In the genomic region with DNA sequence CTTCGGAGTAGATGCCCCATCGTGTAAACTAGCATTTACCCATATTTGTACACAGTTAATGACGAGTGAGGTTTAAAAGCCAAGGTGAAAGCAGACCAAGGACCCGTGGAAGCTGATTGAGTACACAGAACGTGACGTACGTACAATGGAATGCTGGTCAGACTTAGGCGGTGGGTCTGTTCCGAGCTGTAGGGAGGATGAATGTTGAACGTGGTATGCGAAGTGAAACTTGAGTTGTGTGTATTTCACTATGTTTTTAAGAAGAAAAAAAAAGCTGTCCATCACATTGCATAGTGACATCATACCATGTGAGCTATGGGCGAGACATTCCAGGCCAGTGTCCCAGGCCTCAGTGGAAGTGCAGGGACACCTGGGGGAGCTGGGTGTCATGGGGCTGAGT, we compare ENCODE assay signal across 20 mouse cellular contexts. TPM values are rescaled to one million over a fixed set of nuclear protein-coding genes. Genes with fewer than 3 reads are reported as not detected.
DNase-seq lines count a peak whose midpoint lies in the region; ATAC-seq and TF ChIP-seq lines count a peak whose summit lies in the region.
"Had no signal": no experiment of that assay in that cellular context is flagged by ENCODE, and none has a peak within 500 bp of the region (broad histone marks: within the 10 kb centered on the region; RNA-seq: fewer than 3 reads in every experiment).

No protein-coding gene starts in this region.

- WGBS in embryonic facial prominence, embryonic 14.5 days: 68% methylated on average over 12 of the region's 12 CpGs
- 84% methylated on average over 12 of the region's 12 CpGs for WGBS in embryonic facial prominence, embryonic 10.5 days
- WGBS in kidney, postnatal 0 days: 50% methylated on average over 12 of the region's 12 CpGs
- WGBS in stomach, embryonic 16.5 days: 60% methylated on average over 12 of the region's 12 CpGs

- TF ChIP-seq POLR2A in embryonic fibroblast, embryonic 13.5 days (IDR thresholded peaks at IDR 0.05; ENCODE audit: low read depth, low read length): no peak

- DNase-seq in embryonic facial prominence, embryonic 14.5 days (ENCODE audit: low spot score): peak; percentile 58
- no peak for DNase-seq in embryonic facial prominence, embryonic 10.5 days (ENCODE audit: low spot score)
- DNase-seq in kidney, postnatal 0 days (ENCODE audit: low spot score): peak; percentile 56
- no peak for DNase-seq in kidney, postnatal 14 days
- DNase-seq in frontal cortex, adult 2 months (ENCODE audit: extremely low spot score in 1 of 2, low spot score in 1 of 2): no peak
- DNase-seq: adrenal gland, postnatal 25 days; cerebellum, adult 11-12 months; gastrocnemius, postnatal 25 days; heart, adult 2 months; liver, postnatal 0 days; retina, postnatal 1 day had no signal

- H3K9ac ChIP-seq in embryonic facial prominence, embryonic 14.5 days (ENCODE audit: low read depth, low read length): no peak overlapping the region
- no peak overlapping the region for H3K9ac ChIP-seq in kidney, postnatal 0 days (ENCODE audit: low read depth, low read length)
- no peak overlapping the region for H3K9ac ChIP-seq in stomach, embryonic 16.5 days (ENCODE audit: low read length)
- H3K9ac ChIP-seq: forebrain, embryonic 13.5 days; hindbrain, embryonic 12.5 days; liver, postnatal 0 days; midbrain, embryonic 15.5 days had no signal

- H3K4me1 ChIP-seq in embryonic facial prominence, embryonic 14.5 days (ENCODE audit: control insufficient read depth, insufficient read depth, low read length): peaks cover 31% of the 10 kb centered on the region
- peaks cover 84% of the 10 kb centered on the region for H3K4me1 ChIP-seq in embryonic facial prominence, embryonic 10.5 days
- peaks cover 51% of the 10 kb centered on the region for H3K4me1 ChIP-seq in kidney, postnatal 0 days (replicated peaks; ENCODE audit: insufficient read depth, low read length)
- peaks cover 45% of the 10 kb centered on the region for H3K4me1 ChIP-seq in embryonic fibroblast, embryonic 13.5 days (ENCODE audit: control insufficient read depth, insufficient read depth, low read length)
- peaks cover 30% of the 10 kb centered on the region for H3K4me1 ChIP-seq in stomach, embryonic 16.5 days (ENCODE audit: control insufficient read depth, insufficient read depth, low read length)

- H3K27me3 ChIP-seq in embryonic facial prominence, embryonic 14.5 days (replicated peaks; ENCODE audit: control insufficient read depth, insufficient read depth, low read length): no peaks in the 10 kb centered on the region
- H3K27me3 ChIP-seq in embryonic facial prominence, embryonic 10.5 days (replicated peaks; ENCODE audit: low read depth, poor library complexity, severe bottlenecking): no peaks in the 10 kb centered on the region
- H3K27me3 ChIP-seq in kidney, postnatal 0 days (ENCODE audit: insufficient read depth, low read length): no peaks in the 10 kb centered on the region
- H3K27me3 ChIP-seq in stomach, embryonic 16.5 days (ENCODE audit: control insufficient read depth, insufficient read depth, low read length): no peaks in the 10 kb centered on the region
- H3K27me3 ChIP-seq: forebrain, embryonic 13.5 days; hindbrain, embryonic 12.5 days; midbrain, embryonic 15.5 days had no signal

- no peak overlapping the region for H3K4me3 ChIP-seq in embryonic facial prominence, embryonic 14.5 days (ENCODE audit: low read depth, low read length)
- no peak overlapping the region for H3K4me3 ChIP-seq in embryonic facial prominence, embryonic 10.5 days
- no peak overlapping the region for H3K4me3 ChIP-seq in kidney, postnatal 0 days (replicated peaks; ENCODE audit: low read depth, low read length)
- H3K4me3 ChIP-seq in embryonic fibroblast, embryonic 13.5 days (ENCODE audit: insufficient read depth, low read length): no peak overlapping the region
- no peak overlapping the region for H3K4me3 ChIP-seq in stomach, embryonic 16.5 days (replicated peaks; ENCODE audit: low read length)
- H3K4me3 ChIP-seq: erythroblast, embryonic 14.5 days; forebrain, embryonic 13.5 days; heart, adult 2 months; hindbrain, embryonic 12.5 days; midbrain, embryonic 15.5 days had no signal

- no peak for TF ChIP-seq CTCF in kidney, postnatal 0 days (IDR thresholded peaks at IDR 0.05; ENCODE audit: low read depth)
- TF ChIP-seq CTCF in embryonic fibroblast, embryonic 13.5 days (IDR thresholded peaks at IDR 0.05; ENCODE audit: borderline replicate concordance, insufficient read depth, low read length): no peak

- H3K9me3 ChIP-seq in embryonic facial prominence, embryonic 14.5 days (ENCODE audit: control insufficient read depth, low read length): no peaks in the 10 kb centered on the region
- H3K9me3 ChIP-seq in embryonic facial prominence, embryonic 10.5 days: no peaks in the 10 kb centered on the region
- no peaks in the 10 kb centered on the region for H3K9me3 ChIP-seq in kidney, postnatal 0 days (replicated peaks; ENCODE audit: low read length)
- H3K9me3 ChIP-seq in stomach, embryonic 16.5 days (replicated peaks; ENCODE audit: control insufficient read depth, low read length): no peaks in the 10 kb centered on the region
- H3K9me3 ChIP-seq: forebrain, embryonic 13.5 days; hindbrain, embryonic 12.5 days; midbrain, embryonic 15.5 days had no signal

- peak; percentile 60 for ATAC-seq in embryonic facial prominence, embryonic 14.5 days (ENCODE audit: low read depth)
- 0 out of 2 replicates have a peak, but pooled peaks have one; percentile 26 for ATAC-seq in kidney, postnatal 0 days (replicated peaks; ENCODE audit: low FRiP score, low read depth)
- peak; percentile 33; the same call in 1 of the 2 replicates for ATAC-seq in stomach, embryonic 16.5 days (ENCODE audit: insufficient read depth, low FRiP score)
- no peak for ATAC-seq in cerebellum, adult (ENCODE audit: insufficient number of reproducible peaks, low FRiP score, low TSS enrichment)
- ATAC-seq: forebrain, embryonic 13.5 days; inflammation-experienced regulatory T-cells, adult 6 months; liver, postnatal 0 days; midbrain, embryonic 15.5 days had no signal

- H3K27ac ChIP-seq in embryonic facial prominence, embryonic 14.5 days (replicated peaks; ENCODE audit: low read depth, low read length): no peak overlapping the region
- no peak overlapping the region for H3K27ac ChIP-seq in embryonic facial prominence, embryonic 10.5 days (replicated peaks)
- H3K27ac ChIP-seq in kidney, postnatal 0 days: no peak overlapping the region
- peak overlapping the region; percentile 88 for H3K27ac ChIP-seq in embryonic fibroblast, embryonic 13.5 days (ENCODE audit: insufficient read depth, low read length)
- no peak overlapping the region for H3K27ac ChIP-seq in stomach, embryonic 16.5 days (ENCODE audit: low read length)
- H3K27ac ChIP-seq: forebrain, embryonic 13.5 days; heart, adult 2 months; hindbrain, embryonic 12.5 days; midbrain, embryonic 15.5 days had no signal

- H3K4me2 ChIP-seq in embryonic facial prominence, embryonic 14.5 days (ENCODE audit: low read depth, low read length): no peak overlapping the region
- no peak overlapping the region for H3K4me2 ChIP-seq in kidney, postnatal 0 days (ENCODE audit: low read length)
- H3K4me2 ChIP-seq in stomach, embryonic 16.5 days (ENCODE audit: low read depth, low read length): no peak overlapping the region
- H3K4me2 ChIP-seq: forebrain, embryonic 13.5 days; hindbrain, embryonic 12.5 days; midbrain, embryonic 15.5 days had no signal

- H3K36me3 ChIP-seq in embryonic facial prominence, embryonic 14.5 days (ENCODE audit: control insufficient read depth, insufficient read depth, low read length): 0 out of 2 replicates have a peak, but pooled peaks cover 3% of the 10 kb centered on the region
- peaks cover 15% of the 10 kb centered on the region for H3K36me3 ChIP-seq in embryonic facial prominence, embryonic 10.5 days (replicated peaks)
- H3K36me3 ChIP-seq in kidney, postnatal 0 days (ENCODE audit: insufficient read depth, low read length): no peaks in the 10 kb centered on the region
- H3K36me3 ChIP-seq in stomach, embryonic 16.5 days (ENCODE audit: control insufficient read depth, insufficient read depth, low read length): no peaks in the 10 kb centered on the region
- H3K36me3 ChIP-seq: G1E; hindbrain, embryonic 12.5 days; midbrain, embryonic 15.5 days had no signal

RNA-seq across cellular contexts. Expression of gene Igf1r, which starts 15.8 kb away (rescaled TPM):
- 16.8 and 20.2 TPM in 2 replicates for polyA plus RNA-seq in embryonic facial prominence, embryonic 14.5 days (2014; fragmentation: Nextera tagmentation; extraction: Ambion mirVana)
- 22.6 and 25.2 TPM in 2 replicates for polyA plus RNA-seq in embryonic facial prominence, embryonic 10.5 days (2016; fragmentation: Nextera tagmentation; extraction: Ambion mirVana)
- 18.1 and 18.4 TPM in 2 replicates for polyA plus RNA-seq in kidney, postnatal 0 days (2015; fragmentation: Nextera tagmentation; extraction: Ambion mirVana)
- 65.4 and 81.6 TPM in 2 replicates for polyA plus RNA-seq in embryonic fibroblast, embryonic 13.5 days (2011; ENCODE audit: insufficient read length, low read depth, missing spikeins)
- polyA plus RNA-seq in stomach, embryonic 16.5 days (2015; fragmentation: Nextera tagmentation; extraction: Ambion mirVana): 15.0 and 15.4 TPM in 2 replicates
- 23.0 and 24.4 TPM in 2 replicates for polyA plus RNA-seq in frontal cortex, adult 2 months (2012; rRNA removed)

Comparison
In these comparisons a context has a peak if more than half of its experiments do, and no peak if none do; other contexts are left out.
1. DNase-seq: peak in embryonic facial prominence, embryonic 14.5 days (single experiment) and kidney, postnatal 0 days (single experiment); none in embryonic facial prominence, embryonic 10.5 days (single experiment), kidney, postnatal 14 days (single experiment) and frontal cortex, adult 2 months (0 of 2).